Mouse (Mus musculus) mouse trophoblast stem cell (cell line): ENCODE data around the gene Tyro3.

Experiments
- in situ Hi-C, 2 experiments: fragments of 300-500 bp; cut with MseI, MboI; formaldehyde crosslinking; loops; 2 replicates in 1 of 2; 3 replicates in 1 of 2; pipeline ENCODE4 v1.15.1; 2025

Tyro3 gene

DNA sequence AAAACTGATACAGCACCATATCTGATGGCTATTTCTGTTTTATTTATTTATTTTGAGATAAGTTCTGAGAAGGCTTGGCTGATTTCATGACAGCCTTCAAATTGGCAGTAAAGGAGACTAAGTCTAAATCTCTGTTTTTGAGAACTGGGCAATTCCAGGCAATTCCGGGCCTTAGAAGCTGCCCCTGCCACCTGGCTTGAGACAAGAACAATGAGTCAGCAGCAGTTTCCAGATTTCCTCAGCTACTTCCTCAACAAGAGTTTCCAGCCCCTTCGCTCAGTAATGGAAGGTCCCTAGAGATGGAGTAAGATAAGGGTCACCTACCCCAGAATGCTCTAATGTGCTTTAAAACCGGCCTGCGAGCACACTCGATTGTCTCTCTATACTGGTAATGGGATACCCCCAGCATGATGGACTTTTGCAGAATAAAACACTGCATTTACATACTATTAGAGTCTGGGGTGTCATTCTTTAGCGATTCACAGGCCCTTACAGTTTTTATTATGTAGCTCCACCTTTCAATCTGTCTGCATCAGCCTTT lies 57.8 kb downstream of the Tyro3 start:
- in situ Hi-C loops = no loop called here

DNA sequence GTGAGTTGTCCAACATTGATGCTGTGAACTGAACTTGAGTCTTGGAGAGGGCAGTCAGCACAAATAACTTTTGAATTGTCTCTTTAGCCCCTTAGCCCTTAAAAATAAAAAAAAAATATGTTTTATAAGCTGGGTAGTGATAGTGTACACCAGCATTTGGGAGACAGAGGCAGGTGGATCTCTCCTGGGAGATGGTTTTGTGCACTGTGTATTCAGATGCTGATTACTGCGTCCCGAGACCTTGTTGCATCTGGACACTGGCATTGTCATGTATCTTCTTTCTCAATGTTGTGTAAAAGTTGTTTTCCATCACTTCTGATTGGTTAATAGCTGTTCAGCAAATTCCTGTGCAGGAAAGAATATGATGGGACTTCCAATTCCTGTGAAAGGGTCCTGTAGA lies 59.8 kb downstream of the Tyro3 start:
- in situ Hi-C loops = no loop called here

DNA sequence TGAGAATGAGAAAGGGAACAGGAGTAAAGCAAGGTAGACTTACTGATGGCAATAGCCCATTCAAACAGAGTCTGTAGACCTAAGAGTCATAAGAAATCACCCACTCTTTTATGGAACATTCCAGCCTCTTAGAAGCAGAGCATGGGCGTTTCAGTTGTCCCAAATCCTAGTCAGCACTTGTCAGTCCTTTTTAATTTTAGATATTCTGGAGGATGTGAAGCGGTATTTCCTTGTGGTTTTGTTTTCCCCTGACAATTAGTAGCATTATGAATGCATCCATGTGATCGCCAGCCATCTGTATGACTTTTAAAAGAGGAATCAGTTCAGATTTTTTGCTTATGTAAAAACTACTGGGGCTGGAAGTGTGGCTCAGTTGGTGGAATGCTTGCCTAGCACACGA lies 67.0 kb downstream of the Tyro3 start:
- in situ Hi-C loops = no loop called here
